Mouse (Mus musculus) spleen, postnatal 4 days (tissue): ENCODE measurements around the gene 2310007B03Rik.
"Not testable (repeated sequence)": the region's sequence is repeated elsewhere in the genome, so short reads cannot be mapped to it uniquely, and the experiment has no call there.

ENCODE experiments used
- DNase-seq, 2 experiments: peaks; one replicate each; pipeline ENCODE4 v3.0.0; 2022; ENCODE audit warnings: low spot score in 2 of 2

2310007B03Rik gene

GRCm38 (mm10) chr1:93160501-93161133 is at the start of gene 2310007B03Rik:
2310007B03Rik (minus strand) TSS chr1:93160948.
- no peak for DNase-seq

DNA sequence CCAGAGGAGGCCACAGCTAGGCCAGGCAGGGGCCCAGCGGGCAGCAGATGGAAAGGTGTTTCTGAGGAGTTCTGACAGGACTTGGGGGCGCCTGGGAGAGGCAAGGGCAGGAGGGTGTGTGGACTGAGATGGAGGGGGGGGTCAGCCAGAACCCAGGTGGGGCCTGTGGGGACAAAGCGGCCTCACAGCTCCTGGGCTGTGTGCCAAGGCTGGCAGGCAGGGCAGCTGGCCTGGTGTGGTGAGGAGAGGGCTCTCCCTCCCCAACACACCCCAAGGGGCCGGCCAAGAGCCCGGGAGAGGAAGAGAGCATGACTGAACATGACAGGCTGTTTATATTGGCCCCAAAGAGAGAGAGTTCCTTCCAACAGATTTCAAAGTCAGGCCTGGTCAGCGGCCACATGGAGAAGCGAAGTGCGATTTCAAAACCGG is 49.5 kb upstream of the 2310007B03Rik start:
- DNase-seq = no peak

GRCm38 (mm10) chr1:93207536-93208064 is 46.9 kb upstream of the 2310007B03Rik start:
- no peak for DNase-seq

GRCm38 (mm10) chr1:93206277-93206970 is 45.7 kb upstream of the 2310007B03Rik start:
- DNase-seq = no peak

DNA sequence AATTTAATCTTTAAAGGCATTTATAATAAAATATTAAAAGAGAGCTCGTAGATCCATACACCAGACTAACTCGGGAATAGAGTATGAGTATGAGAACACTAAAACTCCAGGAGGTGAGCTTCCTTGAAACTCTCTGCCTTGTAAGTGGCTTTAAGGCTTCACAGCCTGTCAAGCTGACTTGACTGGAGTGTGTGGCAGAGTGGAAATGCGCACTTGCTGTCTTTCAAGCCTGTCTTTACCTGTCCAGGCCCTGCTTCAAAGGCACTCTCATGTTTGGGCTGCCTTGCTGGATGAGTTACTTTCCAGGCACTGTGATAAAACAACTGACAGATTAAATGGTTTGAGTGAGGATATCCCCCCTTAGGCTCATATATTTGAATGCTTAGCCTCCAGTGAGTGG is 37.2 kb upstream of the 2310007B03Rik start:
- no peak for DNase-seq

DNA sequence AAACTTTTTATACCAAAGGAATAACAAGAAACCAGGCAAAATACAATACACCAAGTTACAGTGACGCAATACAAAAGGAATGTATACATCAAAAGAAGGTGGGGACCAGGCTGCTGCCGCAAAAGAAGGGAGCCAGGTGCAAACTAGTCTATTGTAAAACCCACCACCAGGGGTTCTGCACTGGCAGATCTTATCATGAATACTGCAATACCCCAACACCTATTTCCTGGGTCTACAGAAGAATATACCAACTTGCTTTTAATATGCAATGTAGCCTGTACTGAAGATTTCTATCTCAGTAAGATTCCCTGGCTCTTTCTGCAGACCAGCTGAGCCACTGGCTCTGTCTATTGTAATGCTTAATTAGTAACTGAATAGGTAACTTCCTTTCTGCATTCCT is 36.7 kb upstream of the 2310007B03Rik start:
- not testable (repeated sequence) for DNase-seq

DNA sequence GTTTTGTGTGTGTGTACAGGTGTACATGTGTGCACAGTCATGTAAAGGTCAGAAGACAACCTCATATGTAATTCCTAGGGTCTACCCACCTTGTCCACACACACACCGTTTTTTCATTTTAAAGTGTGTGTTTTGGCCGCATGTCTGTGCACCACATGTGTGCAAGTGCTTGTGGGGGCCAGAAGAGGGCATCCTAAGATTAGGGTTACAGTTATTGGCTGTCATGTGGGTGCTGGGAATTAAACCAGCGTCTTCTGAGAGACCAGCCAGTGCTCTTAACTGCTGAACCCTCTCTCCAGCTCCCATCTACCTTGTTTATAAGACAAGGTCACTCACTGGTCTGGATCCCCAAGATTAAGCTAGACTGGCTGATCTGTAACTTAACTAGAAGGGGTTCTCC is 34.2 kb upstream of the 2310007B03Rik start:
- no peak for DNase-seq

- no peak for DNase-seq
These were observed 30.1 kb upstream of the 2310007B03Rik start for GRCm38 (mm10) chr1:93190726-93191305.

GRCm38 (mm10) chr1:93184071-93184828 is 23.5 kb upstream of the 2310007B03Rik start:
- DNase-seq = no peak

GRCm38 (mm10) chr1:93182281-93182680 is 21.5 kb upstream of the 2310007B03Rik start:
- no peak for DNase-seq

GRCm38 (mm10) chr1:93176525-93177332 is 16.0 kb upstream of the 2310007B03Rik start:
- DNase-seq = no peak

DNA sequence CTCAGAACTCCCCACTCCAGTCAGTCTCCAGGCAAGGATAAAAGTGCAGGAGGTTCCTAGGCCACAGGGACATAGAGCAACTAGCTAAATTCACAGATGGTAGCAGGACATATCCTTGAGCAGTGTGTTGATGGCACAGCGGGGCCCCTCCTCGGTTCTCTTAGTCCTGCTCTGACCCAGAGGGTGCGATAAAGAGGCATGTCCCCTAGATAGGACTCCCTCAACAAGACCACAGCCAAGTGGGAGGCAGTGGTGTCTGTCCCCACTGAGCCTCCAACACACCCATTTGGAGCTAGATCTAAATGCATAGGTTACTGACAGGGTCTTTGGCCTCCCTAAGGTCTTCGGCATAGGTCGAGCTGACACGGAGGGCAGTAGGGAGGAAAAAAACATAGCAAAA is 15.1 kb upstream of the 2310007B03Rik start:
- DNase-seq = no peak

- peak; percentile 62 to 89 for DNase-seq
These were observed 13.7 kb upstream of the 2310007B03Rik start for GRCm38 (mm10) chr1:93174399-93174798.

DNA sequence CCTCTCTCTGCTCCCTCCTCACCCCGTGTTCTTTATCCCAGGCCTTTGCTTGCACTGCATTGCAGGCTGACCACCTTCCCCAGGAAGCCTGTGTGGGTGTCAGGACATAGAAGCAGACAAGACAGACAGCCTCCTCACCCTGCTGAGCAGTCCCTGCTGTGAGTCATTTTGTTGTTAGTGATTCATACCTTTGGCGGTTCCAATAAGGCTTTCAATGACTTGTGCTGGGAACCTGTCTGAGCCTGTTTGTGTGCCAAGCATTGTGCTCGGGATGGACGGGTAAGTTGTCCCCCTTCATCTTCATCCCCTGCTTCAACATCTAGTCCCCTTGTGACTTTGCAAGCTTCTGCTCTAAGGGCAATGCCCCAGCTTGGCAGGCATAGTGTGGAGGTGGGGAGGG is 12.9 kb upstream of the 2310007B03Rik start:
- DNase-seq = no peak

- DNase-seq = no peak
These were observed 7.6 kb upstream of the 2310007B03Rik start, which contains the start of gene Crocc2 for GRCm38 (mm10) chr1:93168295-93168775. Crocc2 (plus strand) TSS chr1:93168725.

DNA sequence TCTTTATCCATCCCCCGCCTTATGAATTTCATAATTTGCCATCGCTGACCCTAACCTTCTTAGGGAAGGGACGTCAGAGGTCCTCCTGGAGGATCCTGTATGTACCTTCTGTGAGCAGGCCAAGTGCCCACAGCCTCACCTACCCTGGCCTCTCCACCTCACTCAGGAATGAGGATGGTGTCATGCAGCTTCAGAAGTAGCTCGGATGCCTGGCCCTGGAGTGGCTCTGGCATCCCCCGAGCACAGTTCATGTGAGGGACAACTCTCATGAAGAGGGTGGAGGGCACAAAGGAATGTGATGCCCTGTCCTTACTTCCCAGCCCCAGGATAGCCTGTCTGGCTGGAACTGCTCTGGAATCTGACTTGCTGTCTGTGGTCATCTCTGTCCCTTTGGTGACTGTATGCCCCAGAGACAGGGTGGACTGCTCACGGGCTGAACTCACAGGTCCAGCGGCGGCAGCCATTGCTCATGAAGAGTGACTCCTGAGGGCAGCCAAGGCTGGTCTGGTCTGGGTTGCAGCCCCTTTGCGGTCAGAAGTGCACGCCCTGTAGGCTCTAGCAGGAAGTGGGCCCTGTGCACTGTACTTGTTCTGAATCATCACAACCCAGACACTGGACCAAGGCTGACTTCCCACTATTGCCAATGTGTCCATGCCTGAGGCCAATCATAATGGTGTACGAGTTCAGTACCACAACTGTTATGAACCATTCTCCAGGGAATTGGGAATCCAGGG is 5.8 kb upstream of the 2310007B03Rik start:
- DNase-seq = no peak

DNA sequence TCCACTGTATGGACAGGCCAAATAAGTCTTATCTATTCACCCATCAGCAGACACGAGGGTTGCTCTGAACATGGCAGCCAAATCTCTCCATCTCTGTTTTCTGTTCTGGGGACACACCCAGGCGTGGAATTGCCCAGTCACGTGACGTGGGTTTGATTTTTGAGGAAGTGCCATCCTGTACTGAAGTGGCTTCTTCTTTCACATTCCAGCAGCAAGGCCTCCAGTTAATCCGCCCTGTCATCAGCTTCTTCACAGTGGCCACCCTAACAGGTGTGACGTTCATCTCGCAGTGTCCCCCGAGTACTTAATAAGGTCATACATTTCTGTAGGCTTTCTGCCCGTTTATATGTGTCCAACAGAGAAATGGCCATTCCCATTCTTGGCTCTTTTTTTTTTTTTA is 4.7 kb upstream of the 2310007B03Rik start:
- no peak for DNase-seq

GRCm38 (mm10) chr1:93162588-93162987 is 1.8 kb upstream of the 2310007B03Rik start:
- no peak for DNase-seq

GRCm38 (mm10) chr1:93161921-93162320 is 1.2 kb upstream of the 2310007B03Rik start:
- no peak for DNase-seq

GRCm38 (mm10) chr1:93161350-93161749 is 602 bp upstream of the 2310007B03Rik start:
- no peak for DNase-seq
